Mouse (Mus musculus): Measurements from ENCODE around the gene Ebf1. TPM values are rescaled to one million over a fixed set of nuclear protein-coding genes. Genes with fewer than 3 reads are reported as not detected.

Ebf1 gene
- polyA plus RNA-seq, 1 experiment, result 2.3 TPM

DNA sequence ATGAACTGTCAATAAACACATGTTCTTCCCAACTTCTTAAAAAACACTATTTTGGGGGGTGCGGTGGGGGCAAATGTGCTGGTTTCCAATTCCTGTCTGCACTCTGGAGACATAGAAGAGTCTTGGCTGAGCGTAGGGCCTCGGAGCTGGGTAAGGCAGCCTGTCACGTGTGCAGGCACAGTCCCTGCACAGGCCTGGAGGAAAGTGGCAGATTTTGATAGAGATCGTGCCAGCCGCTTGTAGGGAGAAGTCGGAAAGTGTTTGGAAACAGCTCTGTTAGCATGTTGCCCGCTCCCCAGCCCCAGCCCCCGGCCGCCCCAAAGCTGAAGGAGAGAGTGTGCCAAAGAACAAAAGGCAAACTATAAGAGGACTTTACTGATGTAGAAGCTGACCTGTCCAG is 121.7 kb downstream of the Ebf1 start:
- Histone ChIP-seq H3K36me3 (ENCODE audit: control insufficient read depth, insufficient read depth, low read length, poor library complexity, severe bottlenecking) (no peaks in the 10 kb centered on the region), H3K27ac (ENCODE audit: insufficient read depth, low read length) (no peak overlapping the region), H3K4me1 (ENCODE audit: control insufficient read depth, insufficient read depth, low read length) (no peaks in the 10 kb centered on the region), H3K9ac (ENCODE audit: low read depth, poor library complexity, severe bottlenecking) (no peak overlapping the region), H3K9me3 (replicated peaks; ENCODE audit: control insufficient read depth, insufficient read depth, low read length, poor library complexity, severe bottlenecking) (0 out of 2 replicates have a peak, but pooled peaks cover 5% of the 10 kb centered on the region), H3K4me3 (ENCODE audit: low read depth, low read length) (no peak overlapping the region), H3K27me3 (ENCODE audit: control insufficient read depth, insufficient read depth, low read length, poor library complexity, severe bottlenecking) (no peaks in the 10 kb centered on the region)
- TF ChIP-seq EP300 (IDR thresholded peaks at IDR 0.05; ENCODE audit: insufficient read depth, low read depth, low read length), result no peak
- no peak for TF ChIP-seq CTCF (IDR thresholded peaks at IDR 0.05; ENCODE audit: low read depth, low read length)
- no peak for TF ChIP-seq POLR2A (IDR thresholded peaks at IDR 0.05; ENCODE audit: insufficient read depth, low read length)

DNA sequence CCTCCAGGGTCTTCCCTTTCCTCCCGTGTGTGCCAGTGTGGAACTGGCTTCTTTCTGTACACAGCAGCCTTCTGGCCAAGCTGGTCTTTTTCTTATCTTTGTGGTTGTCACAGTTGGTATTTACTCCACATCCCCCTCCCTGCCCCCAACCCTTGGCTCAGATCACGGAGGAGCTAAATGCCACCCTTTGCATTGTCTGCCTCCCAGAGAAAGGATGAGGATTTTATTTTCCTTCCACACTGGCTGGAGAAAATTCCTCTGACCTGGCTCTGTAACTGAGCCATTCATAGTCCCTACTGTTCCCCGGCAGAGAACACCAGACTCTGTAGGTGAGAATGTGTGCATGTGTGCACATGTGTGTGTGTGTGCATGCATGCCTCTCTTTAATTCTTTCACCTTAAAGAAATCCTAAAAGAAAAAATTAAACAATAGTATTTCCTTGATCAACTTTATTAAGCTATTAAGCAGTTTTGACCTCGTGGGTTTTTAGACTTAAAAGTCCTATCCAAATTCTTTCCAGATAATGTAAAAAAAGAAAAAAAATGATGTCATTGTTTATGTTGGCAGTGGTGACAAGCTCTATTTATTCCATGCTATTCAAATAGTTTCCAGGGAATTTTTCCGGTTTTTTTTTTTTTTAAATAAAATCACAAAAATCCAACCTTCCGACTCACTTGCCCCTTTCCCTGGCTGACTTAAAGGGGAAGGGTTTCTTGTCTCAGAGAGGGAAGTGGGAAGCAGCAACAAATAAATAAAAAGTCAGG is 123.3 kb downstream of the Ebf1 start:
- Histone ChIP-seq H3K4me3 (ENCODE audit: low read depth, low read length) (no peak overlapping the region), H3K36me3 (ENCODE audit: control insufficient read depth, insufficient read depth, low read length, poor library complexity, severe bottlenecking) (no peaks in the 10 kb centered on the region), H3K9ac (ENCODE audit: low read depth, poor library complexity, severe bottlenecking) (no peak overlapping the region), H3K27me3 (ENCODE audit: control insufficient read depth, insufficient read depth, low read length, poor library complexity, severe bottlenecking) (no peaks in the 10 kb centered on the region), H3K9me3 (replicated peaks; ENCODE audit: control insufficient read depth, insufficient read depth, low read length, poor library complexity, severe bottlenecking) (0 out of 2 replicates have a peak, but pooled peaks cover 5% of the 10 kb centered on the region), H3K4me1 (ENCODE audit: control insufficient read depth, insufficient read depth, low read length) (no peaks in the 10 kb centered on the region), H3K27ac (ENCODE audit: insufficient read depth, low read length) (no peak overlapping the region)
- TF ChIP-seq POLR2A (IDR thresholded peaks at IDR 0.05; ENCODE audit: insufficient read depth, low read length) (no peak), EP300 (IDR thresholded peaks at IDR 0.05; ENCODE audit: insufficient read depth, low read depth, low read length) (no peak), CTCF (IDR thresholded peaks at IDR 0.05; ENCODE audit: low read depth, low read length) (no peak)

DNA sequence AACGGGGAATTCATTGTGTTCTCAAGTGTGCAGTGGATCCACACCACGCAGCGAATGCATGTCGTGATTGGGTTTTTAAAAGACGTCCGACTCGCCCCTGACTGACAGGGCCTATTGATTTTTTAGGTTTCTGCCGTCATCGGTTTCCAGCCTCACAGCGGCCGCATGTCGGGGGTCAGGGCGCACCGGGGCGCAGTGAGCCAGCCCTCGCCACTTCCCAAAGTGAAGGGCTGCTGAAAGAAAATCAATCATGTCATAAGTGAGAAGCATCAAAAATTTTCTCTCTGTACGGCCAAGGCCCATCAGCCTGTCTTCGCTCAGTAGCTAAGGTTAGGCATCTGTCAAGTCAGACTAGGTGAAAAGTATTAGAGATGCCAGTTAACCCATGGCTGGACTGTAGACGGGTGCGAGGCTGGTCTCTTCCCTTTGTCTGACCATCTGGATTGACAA is 124.0 kb downstream of the Ebf1 start:
- Histone ChIP-seq H3K9me3 (replicated peaks; ENCODE audit: control insufficient read depth, insufficient read depth, low read length, poor library complexity, severe bottlenecking) (0 out of 2 replicates have a peak, but pooled peaks cover 5% of the 10 kb centered on the region), H3K36me3 (ENCODE audit: control insufficient read depth, insufficient read depth, low read length, poor library complexity, severe bottlenecking) (no peaks in the 10 kb centered on the region), H3K27ac (ENCODE audit: insufficient read depth, low read length) (no peak overlapping the region), H3K4me3 (ENCODE audit: low read depth, low read length) (no peak overlapping the region), H3K27me3 (ENCODE audit: control insufficient read depth, insufficient read depth, low read length, poor library complexity, severe bottlenecking) (no peaks in the 10 kb centered on the region), H3K9ac (ENCODE audit: low read depth, poor library complexity, severe bottlenecking) (no peak overlapping the region), H3K4me1 (ENCODE audit: control insufficient read depth, insufficient read depth, low read length) (no peaks in the 10 kb centered on the region)
- no peak for TF ChIP-seq POLR2A (IDR thresholded peaks at IDR 0.05; ENCODE audit: insufficient read depth, low read length)
- TF ChIP-seq EP300 (IDR thresholded peaks at IDR 0.05; ENCODE audit: insufficient read depth, low read depth, low read length), result no peak
- TF ChIP-seq CTCF (IDR thresholded peaks at IDR 0.05; ENCODE audit: low read depth, low read length), result no peak

DNA sequence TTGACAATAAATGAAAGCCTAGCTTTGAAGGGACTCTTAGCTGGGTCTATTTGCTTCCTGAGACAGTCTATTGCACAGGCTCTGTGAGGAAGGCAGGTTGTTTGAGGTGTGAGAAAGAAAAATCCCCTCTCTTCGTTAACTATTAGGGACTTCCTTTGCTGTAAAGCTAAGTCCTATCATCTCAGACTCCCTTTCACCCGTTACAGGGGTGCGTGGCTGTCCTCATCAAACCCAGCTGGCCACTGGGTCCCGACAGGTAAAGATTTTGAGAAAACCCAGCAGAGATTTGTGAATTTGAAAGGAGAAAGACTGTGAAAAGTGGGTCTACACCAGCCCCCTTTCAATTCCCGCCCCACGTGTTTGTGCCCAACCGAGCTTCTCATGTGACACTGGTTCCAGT is 127.3 kb downstream of the Ebf1 start:
- no peaks in the 10 kb centered on the region for H3K27me3 ChIP-seq (ENCODE audit: control insufficient read depth, insufficient read depth, low read length, poor library complexity, severe bottlenecking)
- TF ChIP-seq CTCF (IDR thresholded peaks at IDR 0.05; ENCODE audit: low read depth, low read length) (no peak), EP300 (IDR thresholded peaks at IDR 0.05; ENCODE audit: insufficient read depth, low read depth, low read length) (no peak), POLR2A (IDR thresholded peaks at IDR 0.05; ENCODE audit: insufficient read depth, low read length) (no peak)

DNA sequence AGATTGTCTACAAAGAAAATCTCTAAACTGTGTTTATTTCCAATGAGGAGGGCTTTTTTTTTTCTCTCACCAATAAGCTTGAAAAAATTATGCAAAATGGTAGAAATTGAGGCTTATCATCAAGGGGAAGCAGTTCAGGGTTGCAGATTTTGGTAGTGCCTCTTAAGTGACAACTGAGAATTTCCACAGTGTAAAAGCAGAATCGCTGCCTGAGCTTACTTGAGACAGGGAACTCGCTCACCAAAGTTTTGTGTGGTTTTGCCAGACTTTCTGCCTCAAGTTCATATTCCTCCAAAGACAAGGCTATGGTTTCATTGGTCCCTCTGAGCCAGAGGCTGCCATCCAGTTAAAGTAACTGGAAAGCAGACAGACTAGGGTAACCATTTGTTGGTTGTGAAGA is 128.8 kb downstream of the Ebf1 start:
- no peaks in the 10 kb centered on the region for H3K27me3 ChIP-seq (ENCODE audit: control insufficient read depth, insufficient read depth, low read length, poor library complexity, severe bottlenecking)
- H3K4me3 ChIP-seq (ENCODE audit: low read depth, low read length), result no peak overlapping the region
- no peaks in the 10 kb centered on the region for H3K36me3 ChIP-seq (ENCODE audit: control insufficient read depth, insufficient read depth, low read length, poor library complexity, severe bottlenecking)
- peak overlapping the region; percentile 45; the same call in 1 of the 2 replicates for H3K27ac ChIP-seq (ENCODE audit: insufficient read depth, low read length)
- no peak overlapping the region for H3K9ac ChIP-seq (ENCODE audit: low read depth, poor library complexity, severe bottlenecking)
- H3K9me3 ChIP-seq (replicated peaks; ENCODE audit: control insufficient read depth, insufficient read depth, low read length, poor library complexity, severe bottlenecking), result 0 out of 2 replicates have a peak, but pooled peaks cover 5% of the 10 kb centered on the region
- TF ChIP-seq POLR2A (IDR thresholded peaks at IDR 0.05; ENCODE audit: insufficient read depth, low read length), result no peak
- no peak for TF ChIP-seq EP300 (IDR thresholded peaks at IDR 0.05; ENCODE audit: insufficient read depth, low read depth, low read length)
- no peak for TF ChIP-seq CTCF (IDR thresholded peaks at IDR 0.05; ENCODE audit: low read depth, low read length)
- H3K4me1 ChIP-seq (ENCODE audit: control insufficient read depth, insufficient read depth, low read length), result no peaks in the 10 kb centered on the region

More for the DNA sequence above, 127.3 kb downstream of the Ebf1 start:
- 0 out of 2 replicates have a peak, but pooled peaks cover 5% of the 10 kb centered on the region for H3K9me3 ChIP-seq (replicated peaks; ENCODE audit: control insufficient read depth, insufficient read depth, low read length, poor library complexity, severe bottlenecking)
- no peaks in the 10 kb centered on the region for H3K4me1 ChIP-seq (ENCODE audit: control insufficient read depth, insufficient read depth, low read length)
- no peak overlapping the region for H3K4me3 ChIP-seq (ENCODE audit: low read depth, low read length)
- no peak overlapping the region; the same call in 1 of the 2 replicates for H3K27ac ChIP-seq (ENCODE audit: insufficient read depth, low read length)
- no peak overlapping the region for H3K9ac ChIP-seq (ENCODE audit: low read depth, poor library complexity, severe bottlenecking)
- H3K36me3 ChIP-seq (ENCODE audit: control insufficient read depth, insufficient read depth, low read length, poor library complexity, severe bottlenecking), result no peaks in the 10 kb centered on the region

DNA sequence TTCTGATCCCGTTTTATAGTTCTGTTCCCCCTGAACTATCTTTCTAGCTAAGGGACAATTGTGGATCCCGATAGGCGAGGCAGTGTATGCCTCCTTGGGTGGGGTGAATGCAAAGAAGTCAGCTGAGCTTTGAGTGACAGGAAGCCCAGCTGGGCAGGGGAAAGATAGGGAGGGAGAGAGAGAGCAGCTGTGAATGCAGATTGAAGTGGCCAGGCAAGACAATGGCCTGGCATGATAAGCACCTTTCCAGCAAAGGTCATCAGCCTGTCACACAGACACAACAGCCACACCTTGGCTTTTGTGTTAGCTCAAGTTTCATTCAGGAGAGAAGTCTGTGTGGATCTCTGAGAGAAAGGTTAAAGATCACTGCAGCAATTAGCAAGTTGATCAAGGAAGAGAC is 129.6 kb downstream of the Ebf1 start:
- no peaks in the 10 kb centered on the region for H3K36me3 ChIP-seq (ENCODE audit: control insufficient read depth, insufficient read depth, low read length, poor library complexity, severe bottlenecking)

More for the DNA sequence above, 129.6 kb downstream of the Ebf1 start:
- Histone ChIP-seq H3K9ac (ENCODE audit: low read depth, poor library complexity, severe bottlenecking) (no peak overlapping the region), H3K4me1 (ENCODE audit: control insufficient read depth, insufficient read depth, low read length) (no peaks in the 10 kb centered on the region), H3K27ac (ENCODE audit: insufficient read depth, low read length) (peak overlapping the region; percentile 69), H3K9me3 (replicated peaks; ENCODE audit: control insufficient read depth, insufficient read depth, low read length, poor library complexity, severe bottlenecking) (0 out of 2 replicates have a peak, but pooled peaks cover 5% of the 10 kb centered on the region), H3K27me3 (ENCODE audit: control insufficient read depth, insufficient read depth, low read length, poor library complexity, severe bottlenecking) (no peaks in the 10 kb centered on the region), H3K4me3 (ENCODE audit: low read depth, low read length) (no peak overlapping the region)
- TF ChIP-seq EP300 (IDR thresholded peaks at IDR 0.05; ENCODE audit: insufficient read depth, low read depth, low read length), result peak; percentile 100
- no peak for TF ChIP-seq POLR2A (IDR thresholded peaks at IDR 0.05; ENCODE audit: insufficient read depth, low read length)
